Mouse (Mus musculus) 3T3-L1 (cell line): ENCODE measurements around the gene Nubp2.

Source experiments
- DNase-seq: peaks from one replicate; pipeline ENCODE4 v3.0.0-alpha.2; 2015; ENCODE audit warnings: low read depth, low spot score

Gene Nubp2

GRCm38 (mm10) chr17:24861785-24862184 is 24.4 kb downstream of the Nubp2 start:
- DNase-seq, result no peak

GRCm38 (mm10) chr17:24860076-24860475 is 26.1 kb downstream of the Nubp2 start:
- DNase-seq, result no peak

GRCm38 (mm10) chr17:24858967-24859366 is 27.2 kb downstream of the Nubp2 start:
- DNase-seq, result no peak

- no peak for DNase-seq
Observed at GRCm38 (mm10) chr17:24857831-24858470, 28.2 kb downstream of the Nubp2 start.

- DNase-seq, result no peak
Observed at GRCm38 (mm10) chr17:24856589-24856988, 29.6 kb downstream of the Nubp2 start.

GRCm38 (mm10) chr17:24855838-24856464 is 30.2 kb downstream of the Nubp2 start:
- DNase-seq, result peak; percentile 93

GRCm38 (mm10) chr17:24851381-24852125 is 34.6 kb downstream of the Nubp2 start:
- no peak for DNase-seq

GRCm38 (mm10) chr17:24850773-24851127 is 35.4 kb downstream of the Nubp2 start:
- DNase-seq, result no peak

- DNase-seq, result peak; percentile 100
Observed at GRCm38 (mm10) chr17:24850065-24850772, 35.9 kb downstream of the Nubp2 start, which contains the start of gene Fahd1. Fahd1 (minus strand) TSS chr17:24850364.

GRCm38 (mm10) chr17:24849733-24850064 is 36.5 kb downstream of the Nubp2 start:
- DNase-seq, result no peak

- DNase-seq, result peak; percentile 10
Observed at GRCm38 (mm10) chr17:24848600-24849031, 37.5 kb downstream of the Nubp2 start.

GRCm38 (mm10) chr17:24847386-24847785 is 38.8 kb downstream of the Nubp2 start:
- no peak for DNase-seq

GRCm38 (mm10) chr17:24844525-24844924 is 41.6 kb downstream of the Nubp2 start:
- DNase-seq, result no peak

GRCm38 (mm10) chr17:24842631-24843030 is 43.5 kb downstream of the Nubp2 start:
- DNase-seq, result peak; percentile 69

- DNase-seq, result peak; percentile 40
Observed at GRCm38 (mm10) chr17:24841133-24841532, 45.0 kb downstream of the Nubp2 start.

GRCm38 (mm10) chr17:24840341-24840740 is 45.8 kb downstream of the Nubp2 start:
- no peak for DNase-seq

- DNase-seq, result no peak
Observed at GRCm38 (mm10) chr17:24839842-24840241, 46.3 kb downstream of the Nubp2 start, which contains the start of gene Hagh. Hagh (plus strand) TSS chr17:24840143.
